Mouse (Mus musculus) C2C12 (cell line): Measurements from ENCODE around the gene Spop.

Experiments used
- CTCF ChIP-seq: IDR thresholded peaks from one replicate; pipeline ENCODE4 v1.5.1; 2011; ENCODE audit not compliant: control insufficient read depth, insufficient read depth, insufficient read length
- MAX ChIP-seq: IDR thresholded peaks from one replicate; pipeline ENCODE4 v1.6.1; 2011; ENCODE audit warnings: mild to moderate bottlenecking, control low read depth
- MYOD1 ChIP-seq: IDR thresholded peaks from one replicate; pipeline ENCODE4 v1.6.1; 2011; ENCODE audit warnings: low read depth; ENCODE audit not compliant: control insufficient read depth, insufficient read length
- USF1 ChIP-seq: IDR thresholded peaks from one replicate; pipeline ENCODE4 v1.6.1; 2011; ENCODE audit warnings: low read depth, mild to moderate bottlenecking, control low read depth, moderate library complexity

DNA sequence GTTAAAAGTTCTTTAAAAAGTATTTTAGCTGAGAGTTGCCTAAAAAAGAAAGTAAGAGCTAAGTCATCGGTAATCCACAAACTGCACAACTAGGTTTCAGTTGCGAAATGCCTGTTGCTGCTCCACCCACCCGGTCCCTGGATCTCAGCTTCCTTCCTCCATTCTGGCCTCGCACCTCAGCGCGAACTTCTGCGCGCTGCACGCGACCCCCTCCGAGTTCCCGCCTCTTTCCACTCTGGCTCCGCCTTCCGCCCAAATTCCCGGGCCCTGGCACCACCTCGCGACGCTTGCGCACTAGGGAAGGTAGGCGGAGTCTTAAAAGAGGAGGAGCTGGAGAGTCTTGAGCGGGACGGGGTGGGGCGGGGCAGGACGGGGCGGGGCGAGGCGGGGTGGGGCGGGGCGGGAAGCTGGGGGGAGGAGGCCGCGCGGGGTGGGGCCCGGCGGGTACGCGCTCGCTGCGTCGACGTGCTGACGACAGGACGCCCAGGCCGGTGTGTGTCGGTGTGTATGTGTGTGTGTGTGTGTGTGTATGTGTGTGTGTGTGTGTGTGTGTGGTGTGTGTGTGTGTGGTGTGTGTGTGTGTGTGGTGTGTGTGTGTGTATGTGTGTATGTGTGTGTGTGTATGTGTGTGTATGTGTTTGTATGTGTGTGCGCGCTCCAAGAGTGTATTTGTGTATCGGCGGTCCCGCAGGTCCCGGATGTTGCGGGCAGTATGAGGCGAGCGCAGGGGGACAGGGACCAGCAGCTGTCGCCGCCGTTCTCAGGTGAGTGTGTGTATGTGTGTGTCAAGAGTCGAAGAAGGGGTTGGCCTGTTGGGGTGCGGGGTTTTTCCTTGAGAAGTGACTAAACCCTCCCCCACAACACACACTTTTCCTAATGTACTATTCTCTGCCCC is at the start of gene Spop:
- TF ChIP-seq CTCF: no peak
- TF ChIP-seq MAX: peak; percentile 96
- TF ChIP-seq MYOD1: peak; percentile 42
- no peak for TF ChIP-seq USF1
